Mouse (Mus musculus) brown adipose tissue, adult 24 weeks (tissue): ENCODE measurements around the gene Vmn1r36. TPM values are rescaled to one million over a fixed set of nuclear protein-coding genes. Genes with fewer than 3 reads are reported as not detected.
"Not testable (repeated sequence)": the region's sequence is repeated elsewhere in the genome, so short reads cannot be mapped to it uniquely, and the experiment has no call there.

ENCODE experiments used
- H3K27ac ChIP-seq: fragments of 200-500 bp; replicated peaks from 2 replicates; pipeline ENCODE4 v1.5.1; 2012; ENCODE audit warnings: low read depth, mild to moderate bottlenecking, low read length
- H3K4me1 ChIP-seq: fragments of 200-500 bp; 2 replicates; pipeline ENCODE4 v1.6.1; 2012; ENCODE audit warnings: low read length, mixed read lengths; ENCODE audit not compliant: control insufficient read depth, insufficient read depth, insufficient read length
- H3K4me3 ChIP-seq: fragments of 200-500 bp; 2 replicates; pipeline ENCODE4 v1.5.1; 2012; ENCODE audit warnings: low read depth, mild to moderate bottlenecking, low read length, moderate library complexity; ENCODE audit not compliant: insufficient read depth
- polyA plus RNA-seq: library from polyadenylated mRNA; stranded (reverse); fragments of >200 nt; gene quantifications from 2 replicates; pipeline ENCODE4 v1.2.4, GENCODE M21; 2012; ENCODE audit not compliant: missing spikeins, insufficient read depth, insufficient read length

Vmn1r36 gene
- not detected in 2 replicates for polyA plus RNA-seq

DNA sequence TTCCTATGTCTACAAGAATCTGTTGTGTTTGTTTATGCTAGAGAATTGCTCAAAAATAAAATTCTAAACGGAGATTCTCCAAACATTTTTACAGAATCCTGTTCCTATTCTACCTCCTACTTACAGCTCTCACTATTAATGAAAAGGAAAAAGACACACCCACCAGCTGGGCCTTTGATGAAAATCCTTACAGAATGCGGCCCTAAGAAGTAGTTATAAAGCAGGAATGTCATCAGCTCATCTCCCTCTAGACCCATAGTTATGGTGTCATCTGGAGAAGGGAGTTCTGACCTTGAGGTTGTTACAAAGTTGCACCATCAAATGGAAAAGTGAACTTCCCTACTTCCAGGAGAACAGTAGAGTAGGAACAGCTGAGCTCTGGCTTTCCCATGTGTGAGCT, at the start of gene Vmn1r36:
Gene Vmn1r36, minus strand, starts transcription at position 101 of the 400 bp plus-strand sequence.
- not testable (repeated sequence) for H3K27ac ChIP-seq, H3K4me3 ChIP-seq, H3K4me1 ChIP-seq

DNA sequence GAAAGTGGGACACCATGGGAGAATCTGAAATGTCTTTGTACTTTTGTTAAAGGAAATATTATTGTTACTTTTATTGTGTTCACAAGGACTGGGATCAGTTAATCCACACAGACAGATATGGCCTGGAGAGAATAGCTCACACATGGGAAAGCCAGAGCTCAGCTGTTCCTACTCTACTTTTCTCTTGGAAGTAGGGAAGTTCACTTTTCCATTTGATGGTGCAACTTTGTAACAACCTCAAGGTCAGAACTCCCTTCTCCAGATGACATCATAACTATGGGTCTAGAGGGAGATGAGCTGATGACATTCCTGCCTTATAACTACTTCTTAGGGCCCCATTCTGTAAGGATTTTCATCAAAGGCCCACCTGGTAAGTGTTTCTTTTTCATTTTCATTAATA, 10.1 kb upstream of the Vmn1r36 start, which contains the start of gene Vmn1r37:
Gene Vmn1r37, plus strand, starts transcription at position 301 of the 400 bp plus-strand sequence.
- H3K4me3 ChIP-seq, H3K4me1 ChIP-seq, H3K27ac ChIP-seq: not testable (repeated sequence)

DNA sequence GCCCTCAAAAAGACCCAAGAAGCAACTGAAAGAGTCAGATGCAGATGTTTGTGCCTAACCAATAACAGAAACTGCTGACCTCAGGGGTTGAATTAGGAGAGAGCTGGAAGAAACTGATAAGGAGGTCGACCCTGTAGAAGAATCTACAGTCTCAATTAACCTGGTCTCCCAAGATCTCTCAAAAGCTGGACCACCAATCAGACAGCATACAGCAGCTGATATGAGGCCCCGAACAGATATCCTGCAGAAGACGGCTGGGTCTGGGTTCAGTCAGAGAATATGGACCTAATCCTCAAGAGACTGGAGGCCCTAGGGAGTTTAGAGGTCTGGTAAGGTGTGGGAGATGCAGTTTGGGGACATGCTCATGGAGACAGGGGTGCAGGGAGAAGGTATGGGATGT, 5.1 kb downstream of the Vmn1r36 start:
- no peak overlapping the region for H3K4me3 ChIP-seq
- no peak overlapping the region for H3K27ac ChIP-seq
- H3K4me1 ChIP-seq = no peaks in the 10 kb centered on the region

DNA sequence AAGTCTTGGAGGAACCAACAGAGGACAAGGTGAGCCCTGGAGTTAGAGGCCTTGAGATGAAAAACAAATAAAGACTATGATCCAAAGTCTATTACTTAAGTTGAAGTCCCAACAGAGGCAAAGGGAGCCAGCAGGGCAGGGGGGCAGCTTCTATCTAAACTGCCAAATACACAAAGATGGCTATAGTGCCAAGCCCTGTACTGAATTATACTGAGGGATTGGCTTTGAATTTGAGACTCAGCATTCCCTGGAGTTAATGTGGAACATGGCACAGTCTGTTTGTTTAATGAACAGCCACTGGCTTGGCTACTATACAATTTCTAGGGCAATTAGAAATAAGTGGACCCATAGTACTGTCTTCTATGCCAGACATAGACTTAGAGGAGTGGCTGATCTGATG, 10.1 kb downstream of the Vmn1r36 start:
- Histone ChIP-seq H3K4me1 (no peaks in the 10 kb centered on the region), H3K27ac (no peak overlapping the region), H3K4me3 (no peak overlapping the region)

DNA sequence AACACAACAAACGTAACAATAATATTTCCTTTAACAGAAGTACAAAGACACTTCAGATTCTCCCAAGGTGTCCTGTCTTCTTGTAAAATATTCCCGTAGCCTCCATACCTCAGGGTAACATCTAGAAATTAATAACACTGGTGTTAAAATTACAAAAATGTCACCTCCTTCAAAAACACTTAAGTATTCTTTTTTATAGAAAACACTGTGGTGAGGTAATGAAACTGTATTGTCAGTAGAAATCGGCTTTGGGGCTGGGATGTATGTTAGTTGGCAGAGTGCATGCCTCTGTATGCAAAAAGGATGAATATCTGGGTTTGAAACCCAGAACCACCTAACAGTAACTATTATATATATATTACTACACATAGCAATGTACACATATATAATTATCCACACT, 33.2 kb downstream of the Vmn1r36 start, which contains the start of gene Vmn1r35:
Gene Vmn1r35, minus strand, starts transcription at position 101 of the 400 bp plus-strand sequence.
- no peak within 1 kb of the TSS for H3K4me3 ChIP-seq
- H3K27ac ChIP-seq = no peak within 1 kb of the TSS
- no peaks in the 10 kb centered on the region for H3K4me1 ChIP-seq

Other genes with a start within 250 kb of the Vmn1r36 start
- 3.5 and 5.8 TPM in 2 replicates for gene Mad2l1, start 183.8 kb downstream of the Vmn1r36 start, polyA plus RNA-seq
- not detected in 2 replicates for gene Vmn1r32, start 159.1 kb downstream of the Vmn1r36 start, polyA plus RNA-seq
- not detected in 2 replicates for gene Vmn1r33, start 100.9 kb downstream of the Vmn1r36 start, polyA plus RNA-seq
- gene Vmn1r34, start 75.3 kb downstream of the Vmn1r36 start, polyA plus RNA-seq = not detected in 2 replicates
- not detected in 2 replicates for gene Vmn1r35, start 33.3 kb downstream of the Vmn1r36 start, polyA plus RNA-seq
- not detected in 2 replicates for gene Vmn1r37, start 10.2 kb upstream of the Vmn1r36 start, polyA plus RNA-seq
- not detected in 2 replicates for gene Vmn1r38, start 63.5 kb upstream of the Vmn1r36 start, polyA plus RNA-seq
- gene Vmn1r39, start 91.4 kb upstream of the Vmn1r36 start, polyA plus RNA-seq = not detected in 2 replicates
- 83.3 and 91.9 TPM in 2 replicates for gene Gng12, start 177.2 kb upstream of the Vmn1r36 start, polyA plus RNA-seq